Mouse (Mus musculus) MEL (cell line): ENCODE data around the gene Fnbp1l.

Experiments
- MYC ChIP-seq: IDR thresholded peaks from 2 replicates; pipeline ENCODE4 v1.6.1; 2011; ENCODE audit warnings: low read depth, mild to moderate bottlenecking, low read length, improper control_type of control experiment, moderate library complexity
- POLR2A ChIP-seq, 2 experiments: IDR thresholded peaks; 2 replicates each; pipeline ENCODE4 v1.6.1; 2011 to 2012; ENCODE audit warnings: low read length in 2 of 2, mild to moderate bottlenecking in 2 of 2, control low read depth in 1 of 2, improper control_type of control experiment in 1 of 2, low read depth in 1 of 2, moderate library complexity in 1 of 2; ENCODE audit not compliant: control insufficient read depth in 1 of 2, insufficient read depth in 1 of 2, poor library complexity in 1 of 2
- RAD21 ChIP-seq: IDR thresholded peaks from 2 replicates; pipeline ENCODE4 v1.6.1; 2011; ENCODE audit warnings: mild to moderate bottlenecking, low read depth, low read length, improper control_type of control experiment
- RCOR1 ChIP-seq: IDR thresholded peaks from 2 replicates; pipeline ENCODE4 v1.6.1; 2012; ENCODE audit warnings: low read depth, mild to moderate bottlenecking, inconsistent platforms, low read length, improper control_type of control experiment
- USF1 ChIP-seq: IDR thresholded peaks from 2 replicates; pipeline ENCODE4 v1.6.1; 2014; ENCODE audit warnings: low read depth, mild to moderate bottlenecking, inconsistent platforms, low read length, improper control_type of control experiment, moderate library complexity

- no peak for TF ChIP-seq POLR2A (IDR thresholded peaks at IDR 0.05; ENCODE audit: control insufficient read depth in 1 of 2, insufficient read depth in 1 of 2, low read depth in 1 of 2, low read length in 2 of 2, poor library complexity in 1 of 2)
- TF ChIP-seq USF1, result no peak
- TF ChIP-seq RCOR1, result no peak
- TF ChIP-seq RAD21, result no peak
- TF ChIP-seq MYC, result no peak
Observed at GRCm38 (mm10) chr3:122620285-122620931, 893 bp upstream of the Fnbp1l start.
